Mouse (Mus musculus) cortical plate, adult 2 months (tissue): ENCODE data around the gene Met.

Experiments
- CTCF ChIP-seq: fragments of 200-500 bp; IDR thresholded peaks from 2 replicates; pipeline ENCODE4 v1.5.1; 2011; ENCODE audit warnings: mild to moderate bottlenecking, control low read depth, low read length; ENCODE audit not compliant: insufficient read depth; ENCODE audit errors: extremely low read depth
- POLR2A ChIP-seq: fragments of 200-500 bp; IDR thresholded peaks from 2 replicates; pipeline ENCODE4 v1.6.1; 2011; ENCODE audit warnings: mild to moderate bottlenecking, low read length, control low read depth; ENCODE audit not compliant: insufficient read depth; ENCODE audit errors: extremely low read depth

GRCm38 (mm10) chr6:17463434-17464280 is at the start of gene Met:
- no peak for TF ChIP-seq CTCF
- no peak for TF ChIP-seq POLR2A
